Mouse (Mus musculus): ENCODE results near the gene D630045J12Rik.

- no peak for TF ChIP-seq CTCF (IDR thresholded peaks at IDR 0.05; ENCODE audit: insufficient read depth, low read length)
- TF ChIP-seq POLR2A (IDR thresholded peaks at IDR 0.05; ENCODE audit: borderline replicate concordance, extremely low read depth, low read depth, low read length): no peak
These were observed 29.7 kb downstream of the D630045J12Rik start for GRCm38 (mm10) chr6:38224079-38224478.

All from lung, adult 2 months (tissue).